Mouse (Mus musculus): ENCODE measurements around the gene Ccdc182.

Gene Ccdc182

DNA sequence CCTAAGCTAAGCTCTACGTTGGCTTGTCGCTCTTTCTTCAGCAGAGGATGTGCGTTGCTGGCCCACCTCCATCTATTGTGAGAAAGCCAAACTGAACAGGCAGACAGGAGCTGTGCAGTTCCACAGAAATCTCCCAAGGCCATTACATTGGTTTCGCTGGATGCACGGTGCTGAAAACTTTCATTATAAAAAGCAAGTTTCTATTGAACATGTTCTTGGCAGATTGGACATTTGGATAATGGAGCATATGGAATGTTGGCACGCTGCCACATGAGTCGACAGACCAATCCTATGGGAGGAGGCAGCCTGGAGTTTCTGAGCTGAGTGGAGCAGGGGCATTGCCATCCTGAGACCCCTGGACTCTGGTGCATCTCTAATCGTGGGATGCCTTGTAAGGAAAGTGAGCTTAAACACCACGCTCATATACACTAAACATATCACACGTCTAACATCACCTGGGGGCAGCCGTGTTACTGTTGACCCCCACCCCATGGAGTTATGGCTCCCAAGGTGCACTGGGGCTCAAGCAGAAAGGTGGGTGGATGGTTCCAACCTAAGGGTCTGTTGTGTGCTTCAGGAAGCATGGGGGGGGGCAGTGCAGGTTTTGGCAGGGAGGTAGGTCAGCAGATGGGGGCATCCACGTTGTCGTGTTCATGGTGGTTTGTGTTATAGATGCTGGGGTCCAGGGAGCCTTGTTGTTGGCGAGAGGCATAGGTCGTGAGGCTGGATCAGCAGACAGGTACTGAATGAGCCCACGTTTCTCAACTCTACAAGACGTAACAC lies 35.1 kb downstream of the Ccdc182 start:
- DNase-seq = no peak

DNA sequence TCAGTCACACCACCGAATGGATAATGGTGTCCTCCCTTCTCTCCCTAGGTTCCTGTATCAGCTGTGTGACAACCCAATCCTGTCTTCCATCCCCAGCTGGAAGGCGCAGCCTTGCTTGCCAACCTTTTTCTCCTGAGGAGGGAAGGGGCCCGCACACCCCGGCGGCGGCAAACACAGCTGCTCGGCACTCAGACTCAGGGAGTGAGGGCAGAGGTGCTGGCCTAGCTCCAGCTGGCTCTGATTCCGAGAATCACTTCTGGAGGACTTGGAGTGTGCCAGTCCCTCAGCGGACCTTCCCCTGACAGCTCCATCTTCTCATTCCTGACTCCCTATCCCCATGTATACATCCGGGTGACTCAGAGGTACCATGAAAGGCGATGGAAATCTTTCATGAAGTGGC lies 36.9 kb downstream of the Ccdc182 start:
- peak; percentile 65 for DNase-seq

DNA sequence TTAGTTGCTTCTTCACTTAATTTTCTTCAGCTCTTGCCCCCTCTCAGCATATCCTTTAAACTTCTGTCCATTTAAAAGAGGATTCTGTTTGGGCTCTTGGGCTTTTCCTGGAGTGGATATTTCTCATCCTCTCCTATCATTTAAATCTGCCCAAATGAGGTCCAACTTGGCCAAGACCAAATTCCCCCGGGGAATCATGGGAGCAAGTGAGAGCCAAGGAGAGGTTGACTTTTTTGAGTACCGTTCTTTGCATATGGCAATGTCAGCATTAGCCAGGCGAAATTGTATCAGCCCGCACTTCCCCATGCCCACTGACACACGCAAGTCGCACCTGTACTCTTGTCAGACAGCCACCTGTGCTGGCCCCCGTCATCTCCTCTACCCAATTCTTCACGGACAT lies 37.9 kb downstream of the Ccdc182 start:
- no peak for DNase-seq

DNA sequence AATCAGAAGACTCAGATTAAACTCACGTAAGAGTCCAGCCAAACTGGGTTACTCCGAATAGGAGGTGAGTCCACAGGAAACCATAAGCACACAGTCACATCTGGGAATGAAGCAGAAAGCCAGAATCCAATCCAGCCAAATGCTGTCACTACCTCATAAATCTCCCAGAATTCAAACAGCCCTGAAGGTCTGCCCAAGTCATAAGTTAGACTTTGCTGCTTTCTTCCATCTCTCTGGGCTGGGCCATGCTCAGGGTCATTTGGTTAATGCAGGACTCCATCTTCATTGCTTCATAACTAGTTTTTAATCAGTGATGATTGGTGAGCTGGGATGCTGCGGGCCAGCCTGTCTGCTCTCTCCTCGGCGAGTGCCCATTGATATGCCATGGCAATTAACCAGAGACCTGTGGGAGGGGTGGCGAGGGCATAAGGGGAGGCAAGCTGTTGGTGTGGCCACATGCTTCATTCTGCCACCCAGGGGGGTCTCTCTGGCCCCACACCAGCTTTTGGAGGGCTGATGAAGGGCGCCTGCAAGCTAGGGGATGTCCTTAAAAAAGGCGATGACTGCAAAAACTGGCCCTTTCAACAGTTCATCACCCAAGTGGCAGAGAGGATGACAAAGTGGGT lies 38.6 kb downstream of the Ccdc182 start:
- DNase-seq = no peak

DNA sequence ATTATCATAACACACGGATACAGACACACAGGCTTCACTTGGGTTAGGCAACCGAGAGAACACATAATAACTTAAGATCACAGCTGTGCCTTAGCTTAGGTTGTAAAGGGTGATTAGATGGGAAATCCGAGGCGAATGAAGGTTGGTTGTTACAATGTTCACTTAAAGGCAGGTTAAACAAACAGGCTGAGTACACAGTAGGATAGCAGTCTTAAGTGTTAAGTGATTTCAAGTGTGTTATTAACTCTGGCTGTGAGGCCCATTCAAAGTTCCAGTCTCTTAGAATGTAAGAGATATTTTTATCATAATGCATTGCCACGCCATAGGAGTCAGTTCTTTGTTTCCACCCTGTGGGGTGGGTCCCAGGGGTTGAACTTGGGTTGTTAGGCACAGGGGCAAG lies 41.0 kb downstream of the Ccdc182 start:
- DNase-seq = no peak

DNA sequence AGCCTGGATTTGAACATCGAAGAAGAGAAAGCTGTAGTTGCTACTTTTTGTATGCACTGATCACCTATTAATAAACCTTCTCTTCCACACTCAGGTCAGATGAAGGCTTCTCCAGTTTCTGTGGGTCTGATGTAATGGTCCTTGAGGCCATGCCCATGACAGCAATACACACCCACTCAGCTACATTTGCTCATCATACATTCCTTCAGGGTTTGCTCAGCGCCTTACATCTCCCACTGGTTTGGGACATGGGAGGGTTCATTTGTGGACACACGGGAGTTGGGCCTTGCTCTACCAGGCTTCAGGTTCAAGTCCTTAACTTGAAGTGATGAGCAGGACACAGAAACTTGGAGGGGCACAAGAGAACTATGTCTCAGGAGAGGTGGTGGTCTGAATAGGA lies 44.1 kb downstream of the Ccdc182 start:
- no peak for DNase-seq

All from kidney, adult 9 months (tissue).